Mouse (Mus musculus): Measurements from ENCODE around the gene Lpcat2b.

DNA sequence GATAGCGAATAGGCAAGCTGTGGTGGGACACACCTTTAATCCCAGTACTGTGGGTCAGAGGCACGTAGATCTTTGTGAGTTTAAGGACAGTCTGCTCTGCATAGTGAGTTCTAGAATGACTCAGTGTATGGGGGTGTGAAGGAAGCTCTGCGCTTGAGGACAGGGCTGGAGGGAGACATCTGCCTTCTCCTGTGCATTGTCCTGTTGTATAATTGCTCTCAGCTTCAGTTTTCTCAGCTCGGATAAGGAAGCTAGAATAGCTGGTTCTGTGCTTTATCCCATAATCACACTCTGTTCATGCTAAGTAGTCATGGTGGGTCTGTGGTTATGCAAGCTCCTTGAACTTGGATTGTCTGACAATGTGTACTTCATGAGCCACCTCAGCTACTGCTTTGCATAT, 17.4 kb downstream of the Lpcat2b start:
- TF ChIP-seq MYOD1 (IDR thresholded peaks at IDR 0.05; ENCODE audit: control insufficient read depth in 1 of 3, insufficient read length in 2 of 3, low read depth in 2 of 3) (no peak), TCF12 (IDR thresholded peaks at IDR 0.05; ENCODE audit: insufficient read depth, poor library complexity, severe bottlenecking) (no peak), POLR2A (IDR thresholded peaks at IDR 0.05; ENCODE audit: insufficient read length, low read depth) (no peak), USF1 (IDR thresholded peaks at IDR 0.05; ENCODE audit: low read depth) (no peak), POLR2AphosphoS2 (IDR thresholded peaks at IDR 0.05; ENCODE audit: insufficient read length, low read depth) (no peak), MYOG (IDR thresholded peaks at IDR 0.05; ENCODE audit: control insufficient read depth in 1 of 3, insufficient read depth in 1 of 3, insufficient read length in 2 of 3, low read depth in 2 of 3) (no peak), CEBPB (IDR thresholded peaks at IDR 0.05; ENCODE audit: insufficient read depth, poor library complexity, severe bottlenecking) (no peak)
